Mouse (Mus musculus) liver, adult 2 months (tissue): ENCODE data around the gene Top2a.

Experiments used
- CTCF ChIP-seq: fragments of 200-500 bp; IDR thresholded peaks from 2 replicates; pipeline ENCODE4 v1.5.1; 2011; ENCODE audit warnings: low read depth, low read length, control low read depth
- POLR2A ChIP-seq: fragments of 200-500 bp; IDR thresholded peaks from 2 replicates; pipeline ENCODE4 v1.6.1; 2011; ENCODE audit warnings: low read length, control low read depth; ENCODE audit not compliant: insufficient read depth; ENCODE audit errors: extremely low read depth

GRCm38 (mm10) chr11:98979356-98979755 lies 44.6 kb downstream of the Top2a start:
- no peak for TF ChIP-seq CTCF
- no peak for TF ChIP-seq POLR2A
